Mouse (Mus musculus) kidney, adult 10 weeks (tissue): ENCODE results near the gene Rab13. TPM values are rescaled to one million over a fixed set of nuclear protein-coding genes. Genes with fewer than 3 reads are reported as not detected.

ENCODE experiments used
- polyA plus RNA-seq: library from polyadenylated mRNA; stranded (reverse); fragments of 350-450 nt; fragmentation: Illumina TruSeq; extraction: RNeasy Lipid Tissue Mini Kit (QIAGEN cat#74804); gene quantifications from one replicate; pipeline ENCODE4 v1.2.3, GENCODE M21; 2014; ENCODE audit warnings: low read depth, low replicate concordance

Gene Rab13
- polyA plus RNA-seq = 6.3 TPM

DNA sequence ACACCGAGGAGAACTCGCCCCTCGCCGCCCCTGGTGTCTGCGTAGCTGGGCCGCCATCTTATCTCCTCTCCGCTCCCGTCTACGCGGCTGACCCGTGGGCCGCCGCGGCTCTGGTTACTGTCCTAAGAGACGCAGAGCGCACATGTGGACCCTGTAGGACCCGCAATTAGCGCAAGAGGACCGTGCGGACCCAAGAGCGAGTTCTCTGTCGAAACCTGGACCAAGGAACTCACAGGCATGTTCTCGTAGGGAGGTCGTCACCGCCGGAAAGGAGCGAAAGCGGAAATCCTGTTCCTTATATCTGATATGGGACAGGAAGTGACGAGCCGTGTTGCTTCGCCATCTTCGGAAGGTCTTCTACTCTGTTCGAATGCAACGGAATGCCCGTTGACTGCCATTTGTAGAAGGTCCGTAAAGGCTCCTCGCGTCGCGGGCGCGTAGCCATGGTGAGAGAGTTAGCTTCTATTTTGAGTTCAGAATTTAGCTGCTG, at the start of gene Rab13, which contains the start of gene Rps27:
Gene Rab13 (plus strand): TSS at position 319 of the 490 bp plus-strand sequence.
Gene Rps27 (minus strand): TSS at position 275 of the 490 bp plus-strand sequence.

DNA sequence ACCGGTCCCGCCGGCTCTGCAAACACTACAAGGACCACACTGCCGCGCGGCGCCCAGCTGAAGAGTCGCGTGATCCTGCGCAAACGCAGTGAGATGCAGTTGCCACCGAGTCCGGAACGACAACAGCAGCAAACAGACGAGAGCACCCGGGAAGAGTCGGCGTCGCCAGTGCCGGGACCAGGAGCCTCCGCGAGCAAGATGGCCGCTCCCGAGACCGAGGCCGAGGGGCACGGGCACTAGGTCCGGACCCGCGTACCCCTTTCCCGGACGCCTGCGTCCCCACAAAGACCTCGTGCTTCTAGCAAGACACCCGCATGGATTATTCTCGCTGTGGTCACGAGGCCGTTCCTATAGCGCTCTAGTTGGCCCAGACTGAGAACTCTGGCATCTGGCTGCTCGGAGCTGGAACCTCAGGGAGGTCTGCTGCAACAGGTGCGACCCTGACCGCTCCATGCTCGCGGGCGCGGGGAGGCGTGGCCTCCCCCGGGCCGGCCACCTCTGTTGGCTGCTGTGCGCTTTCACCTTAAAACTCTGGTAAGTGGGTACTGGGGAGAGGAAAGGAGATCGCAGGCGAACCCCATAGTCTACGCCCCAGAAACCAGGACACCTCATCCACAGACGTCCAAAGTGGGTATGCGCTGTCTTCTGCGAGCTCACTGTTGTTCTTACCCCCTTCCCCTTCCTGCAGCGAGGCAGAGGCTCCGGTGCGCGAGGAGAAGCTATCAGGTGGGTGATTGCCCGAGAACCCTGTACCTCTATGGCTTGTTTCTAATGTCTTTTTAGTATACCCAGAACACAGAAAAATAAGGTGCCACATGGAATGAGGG, 18.2 kb downstream of the Rab13 start, which contains the start of gene Jtb:
Gene Jtb (plus strand): TSS at position 91 of the 827 bp plus-strand sequence.

DNA sequence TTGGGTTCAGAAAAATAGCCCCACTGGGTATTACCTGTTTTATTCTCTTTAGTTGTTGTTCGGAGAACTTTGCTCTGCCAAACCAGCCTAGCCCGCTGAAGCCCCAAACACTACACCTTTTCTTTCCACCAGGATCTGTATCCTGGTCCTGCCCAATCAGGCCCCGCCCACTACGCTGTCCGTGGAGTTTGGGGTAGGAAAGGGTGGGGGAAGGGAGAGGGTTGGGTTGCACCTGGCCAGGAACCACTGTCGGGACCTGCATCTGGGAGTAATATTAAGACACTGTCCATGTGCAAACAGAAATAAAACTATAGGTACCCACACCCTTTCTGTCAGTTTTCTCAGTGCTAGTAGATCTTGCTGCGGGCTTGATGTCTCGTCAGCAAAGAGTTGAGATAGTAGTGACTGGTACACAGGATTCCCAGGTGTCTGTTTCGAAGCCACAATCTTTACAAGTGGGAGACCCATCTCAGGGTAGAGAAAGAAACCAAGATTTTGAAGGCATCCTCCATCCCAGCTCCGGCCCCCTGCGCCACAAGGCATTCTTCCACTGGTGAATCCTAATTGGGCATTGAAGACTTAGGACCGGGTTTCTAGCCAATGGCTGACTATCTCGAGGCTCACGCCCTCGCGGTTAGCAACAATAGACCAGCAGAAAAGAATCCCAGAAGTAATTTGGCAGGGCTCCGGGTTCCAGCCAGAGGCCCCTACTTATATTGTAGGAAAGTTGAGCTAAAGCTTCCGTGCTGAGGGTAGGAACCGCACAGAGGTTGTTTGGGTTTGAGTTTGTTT, 29.7 kb downstream of the Rab13 start, which contains the start of gene Creb3l4:
Gene Creb3l4 (minus strand): TSS at position 529 of the 792 bp plus-strand sequence.

DNA sequence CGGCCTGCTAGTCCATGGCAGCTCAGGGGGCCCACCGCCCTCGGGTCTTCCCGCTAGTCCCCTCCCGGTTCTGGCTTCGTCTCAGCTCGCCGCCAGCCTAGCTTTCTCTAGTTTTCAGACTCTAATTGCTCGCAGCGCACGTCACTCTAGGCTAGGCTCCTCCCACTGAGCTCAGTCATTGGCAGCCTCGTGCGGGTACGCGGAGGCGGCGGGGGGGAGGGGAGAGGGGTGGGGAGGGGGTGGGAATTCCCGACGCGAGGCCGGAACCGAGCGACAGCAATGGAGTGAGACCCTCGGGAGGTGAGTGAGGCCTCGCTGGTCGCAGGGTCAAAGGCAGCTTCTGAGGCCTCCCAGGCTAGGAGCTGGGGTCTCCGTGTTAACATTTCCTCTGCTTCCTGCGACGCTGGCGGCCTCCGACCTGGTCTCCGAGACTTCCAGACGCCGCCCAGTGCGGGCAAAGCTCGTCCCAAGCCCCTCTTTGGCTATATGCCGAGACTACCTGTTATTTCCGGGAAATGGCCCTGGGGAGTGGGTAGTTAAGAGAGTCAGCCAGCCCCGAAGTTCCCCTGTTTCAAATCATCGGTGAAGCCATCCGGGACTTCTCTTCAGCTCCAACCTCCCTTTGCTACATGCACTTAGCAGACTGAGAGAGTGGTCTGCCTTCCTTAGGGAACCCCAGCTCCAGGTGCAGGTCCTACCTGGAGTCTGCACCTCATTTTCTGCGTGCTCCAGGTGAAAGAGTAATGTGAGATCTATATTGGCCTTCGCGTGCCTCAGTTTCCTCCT, 34.7 kb downstream of the Rab13 start, which contains the start of gene Slc39a1:
Gene Slc39a1 (plus strand): TSS at position 213 of the 786 bp plus-strand sequence.

DNA sequence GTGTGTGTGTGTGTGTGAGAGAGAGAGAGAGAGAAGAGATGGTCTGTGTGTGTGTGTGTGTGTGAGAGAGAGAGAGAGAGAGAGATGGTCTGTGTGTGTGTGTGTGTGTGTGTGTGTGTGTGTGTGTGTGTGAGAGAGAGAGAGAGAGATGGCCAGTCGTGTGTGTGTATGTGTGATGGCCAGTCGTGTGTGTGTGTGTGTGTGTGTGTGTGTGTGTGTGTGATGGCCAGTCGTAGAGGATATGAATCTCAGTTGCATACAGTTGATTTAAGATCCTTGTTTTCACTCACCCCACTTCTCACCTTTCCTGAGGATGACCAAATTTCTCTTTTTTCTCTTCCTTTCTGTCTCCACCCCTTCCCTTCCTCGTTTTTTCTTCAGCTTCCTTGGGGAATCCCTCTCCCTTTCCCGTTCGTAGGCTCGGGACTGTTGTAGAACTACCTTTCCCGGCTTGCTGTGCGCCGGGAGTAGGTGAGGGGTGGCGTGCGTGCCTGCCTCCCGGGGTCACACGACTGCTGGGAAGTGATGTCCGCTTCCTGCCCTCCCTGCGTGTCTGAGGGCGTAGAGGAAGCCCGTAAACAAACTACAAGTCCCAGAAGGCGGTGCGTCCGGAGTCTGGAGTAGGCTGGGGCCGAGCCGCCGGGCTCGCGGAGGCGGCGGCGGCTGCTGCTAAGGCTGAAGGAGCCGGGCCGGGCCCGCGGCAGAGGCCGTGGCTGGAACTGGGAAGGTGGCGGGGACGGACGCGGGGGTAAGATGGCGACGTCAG, 40.3 kb downstream of the Rab13 start, which contains the start of gene Crtc2:
Gene Crtc2 (plus strand): TSS at position 511 of the 766 bp plus-strand sequence.

DNA sequence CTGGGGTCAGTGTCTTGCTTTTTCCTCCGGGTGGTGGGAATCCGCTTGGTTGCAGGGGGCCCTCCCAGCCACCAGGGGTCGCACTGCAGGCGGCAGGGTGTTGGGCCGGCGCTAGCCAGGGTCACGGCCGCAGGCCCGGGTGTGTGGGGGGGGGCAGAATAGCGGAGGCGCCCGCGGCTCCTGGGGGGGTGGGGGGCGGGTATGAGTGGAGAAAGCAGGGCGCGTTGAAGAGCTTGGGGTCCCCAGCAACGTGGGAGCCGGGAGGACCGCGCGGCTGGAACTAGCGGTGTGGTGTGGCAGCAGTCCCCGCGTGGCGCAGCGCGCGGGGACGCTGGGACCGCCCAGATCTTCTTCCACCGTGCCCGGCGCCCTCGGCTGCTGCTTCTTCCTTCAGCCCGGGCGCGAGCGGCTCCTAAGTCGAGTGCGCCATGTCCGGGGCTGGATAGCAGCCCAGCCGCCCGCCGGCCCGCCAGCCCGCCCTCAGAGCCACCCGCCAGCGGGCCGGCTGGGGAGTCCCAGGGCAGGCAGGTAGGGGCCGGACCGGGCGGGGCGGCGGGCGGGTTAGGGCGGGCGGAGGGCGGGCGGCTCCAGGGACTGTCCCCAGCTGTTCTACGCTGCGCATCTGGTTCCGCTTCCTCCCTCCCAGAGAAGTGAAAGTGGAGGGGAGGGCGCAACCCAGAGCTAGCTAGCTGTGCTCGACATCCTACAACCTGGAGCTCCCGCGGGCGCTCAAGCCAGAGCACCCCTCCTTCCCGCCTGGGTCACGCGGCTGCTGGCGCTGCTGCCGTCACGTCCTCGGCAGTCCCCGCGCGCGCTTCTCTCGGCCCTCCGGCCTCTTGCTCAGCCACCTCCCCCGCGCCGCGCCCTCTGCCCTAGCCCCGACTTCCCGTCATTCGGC, 51.8 kb downstream of the Rab13 start, which contains the start of gene Dennd4b:
Gene Dennd4b (plus strand): TSS at position 152 of the 898 bp plus-strand sequence.

Other genes with a start within 250 kb of the Rab13 start
- 123 TPM for gene Hax1, start 214.9 kb upstream of the Rab13 start, polyA plus RNA-seq
- 116 TPM for gene 4933434E20Rik, start 162.1 kb upstream of the Rab13 start, polyA plus RNA-seq
- gene Ubap2l, start 161.1 kb upstream of the Rab13 start, polyA plus RNA-seq = 76.3 TPM
- 118 TPM for gene Tpm3, start 141.0 kb upstream of the Rab13 start, polyA plus RNA-seq
- gene Nup210l, start 109.6 kb upstream of the Rab13 start, polyA plus RNA-seq = 0.12 TPM
- gene Rps27, start within 50 bp of the Rab13 start, polyA plus RNA-seq = 1,276 TPM
- 143 TPM for gene Jtb, start 17.9 kb downstream of the Rab13 start, polyA plus RNA-seq
- 0.32 TPM for gene Creb3l4, start 29.8 kb downstream of the Rab13 start, polyA plus RNA-seq
- gene Slc39a1, start 34.5 kb downstream of the Rab13 start, polyA plus RNA-seq = 60.1 TPM
- gene Crtc2, start 40.5 kb downstream of the Rab13 start, polyA plus RNA-seq = 6.4 TPM
- 0.69 TPM for gene Dennd4b, start 51.5 kb downstream of the Rab13 start, polyA plus RNA-seq
- 25.6 TPM for gene Gatad2b, start 79.5 kb downstream of the Rab13 start, polyA plus RNA-seq
- gene Slc27a3, start 176.2 kb downstream of the Rab13 start, polyA plus RNA-seq = not detected
- gene Ints3, start 219.9 kb downstream of the Rab13 start, polyA plus RNA-seq = 10.3 TPM